Mouse (Mus musculus) embryonic facial prominence, embryonic 14.5 days (tissue): Measurements from ENCODE around the gene Plekhj1. TPM values are rescaled to one million over a fixed set of nuclear protein-coding genes. Genes with fewer than 3 reads are reported as not detected.

ENCODE experiments used
- ATAC-seq: fragments of 200-750 bp; cut with Nextera tagmentation; 2 replicates; pipeline ENCODE4 v1.8.0; 2017; ENCODE audit warnings: low read depth, moderate number of reproducible peaks, moderate TSS enrichment
- DNase-seq: peaks from one replicate; pipeline ENCODE4 v3.0.0-alpha.2; 2015; ENCODE audit warnings: low spot score
- H3K27ac ChIP-seq: fragments of 300-500 bp; sonication (generic); replicated peaks from 2 replicates; pipeline ENCODE4 v1.5.1; 2014; ENCODE audit warnings: low read depth, mild to moderate bottlenecking, low read length, moderate library complexity
- H3K27me3 ChIP-seq: fragments of 300-500 bp; sonication (generic); replicated peaks from 2 replicates; pipeline ENCODE4 v1.6.1; 2014; ENCODE audit warnings: low read length; ENCODE audit not compliant: control insufficient read depth, insufficient read depth
- H3K36me3 ChIP-seq: fragments of 300-500 bp; sonication (generic); 2 replicates; pipeline ENCODE4 v1.6.1; 2014; ENCODE audit warnings: low read length, mixed read lengths; ENCODE audit not compliant: control insufficient read depth, insufficient read depth
- H3K4me1 ChIP-seq: fragments of 300-500 bp; sonication (generic); 2 replicates; pipeline ENCODE4 v1.6.1; 2014; ENCODE audit warnings: antibody characterized with exemption, low read length; ENCODE audit not compliant: control insufficient read depth, insufficient read depth
- H3K4me2 ChIP-seq: fragments of 300-500 bp; sonication (generic); 2 replicates; pipeline ENCODE4 v1.6.1; 2014; ENCODE audit warnings: low read depth, mild to moderate bottlenecking, low read length, moderate library complexity, mixed read lengths
- H3K4me3 ChIP-seq: fragments of 300-500 bp; sonication (generic); 2 replicates; pipeline ENCODE4 v1.5.1; 2014; ENCODE audit warnings: low read depth, mild to moderate bottlenecking, low read length
- H3K9ac ChIP-seq: fragments of 300-500 bp; sonication (generic); 2 replicates; pipeline ENCODE4 v1.6.1; 2014; ENCODE audit warnings: low read depth, mild to moderate bottlenecking, low read length, moderate library complexity, mixed read lengths
- H3K9me3 ChIP-seq: fragments of 300-500 bp; sonication (generic); 2 replicates; pipeline ENCODE4 v1.6.1; 2016; ENCODE audit warnings: low read length; ENCODE audit not compliant: control insufficient read depth
- WGBS: fragments of 180-500 bp; shearing (Covaris S2); extraction: QIAGEN DNeasy Blood & Tissue Kit; methylation state at CpG from one replicate; pipeline ENCODE4 v1.1.7; 2014; 5-methylcytosine and 5-hydroxymethylcytosine counted together
- polyA plus RNA-seq: library from polyadenylated mRNA; unstranded; fragments of >200 nt; fragmentation: Nextera tagmentation; extraction: Ambion mirVana; gene quantifications from 2 replicates; pipeline ENCODE4 v1.2.1, GENCODE M21; 2014

The Plekhj1 gene
- polyA plus RNA-seq, 1 experiment from 2014 or later, result 102 TPM

GRCm38 (mm10) chr10:80766161-80766815, 32.1 kb downstream of the Plekhj1 start:
- H3K36me3 ChIP-seq, result peaks cover 59% of the 10 kb centered on the region
- no peak overlapping the region for H3K4me2 ChIP-seq
- no peak overlapping the region for H3K27ac ChIP-seq
- H3K27me3 ChIP-seq, result no peaks in the 10 kb centered on the region
- H3K4me1 ChIP-seq, result no peaks in the 10 kb centered on the region
- ATAC-seq (no peak), DNase-seq (no peak)
- 74% methylated on average over 10 of the region's 10 CpGs for WGBS
- H3K4me3 ChIP-seq, result no peak overlapping the region
- H3K9ac ChIP-seq, result no peak overlapping the region
- H3K9me3 ChIP-seq, result no peaks in the 10 kb centered on the region

DNA sequence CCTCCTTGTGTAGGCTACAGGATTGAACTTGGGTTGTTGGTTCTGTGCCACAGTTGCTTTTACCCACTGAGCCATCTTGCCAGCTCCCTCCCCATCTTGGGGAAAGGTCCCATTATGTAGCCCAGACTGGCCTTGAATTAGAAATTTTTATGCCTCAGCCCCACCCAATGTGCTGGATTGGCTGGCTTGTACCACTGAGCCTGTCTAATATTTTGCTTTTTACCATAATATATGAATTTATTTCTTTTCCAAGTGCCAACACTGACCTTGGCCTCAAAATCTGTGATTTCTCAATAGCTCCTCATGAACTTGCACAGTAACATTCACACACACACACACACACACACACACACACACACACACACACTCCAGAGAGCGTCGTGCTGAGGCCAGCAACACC, 32.7 kb downstream of the Plekhj1 start:
- no peak overlapping the region for H3K9ac ChIP-seq
- H3K4me3 ChIP-seq, result no peak overlapping the region
- H3K27me3 ChIP-seq, result no peaks in the 10 kb centered on the region
- no peak overlapping the region for H3K4me2 ChIP-seq
- no peak overlapping the region for H3K27ac ChIP-seq
- DNase-seq (no peak), ATAC-seq (no peak)
- peaks cover 54% of the 10 kb centered on the region for H3K36me3 ChIP-seq
- H3K9me3 ChIP-seq, result no peaks in the 10 kb centered on the region
- 78% methylated on average over 2 of the region's 2 CpGs for WGBS
- no peaks in the 10 kb centered on the region for H3K4me1 ChIP-seq

DNA sequence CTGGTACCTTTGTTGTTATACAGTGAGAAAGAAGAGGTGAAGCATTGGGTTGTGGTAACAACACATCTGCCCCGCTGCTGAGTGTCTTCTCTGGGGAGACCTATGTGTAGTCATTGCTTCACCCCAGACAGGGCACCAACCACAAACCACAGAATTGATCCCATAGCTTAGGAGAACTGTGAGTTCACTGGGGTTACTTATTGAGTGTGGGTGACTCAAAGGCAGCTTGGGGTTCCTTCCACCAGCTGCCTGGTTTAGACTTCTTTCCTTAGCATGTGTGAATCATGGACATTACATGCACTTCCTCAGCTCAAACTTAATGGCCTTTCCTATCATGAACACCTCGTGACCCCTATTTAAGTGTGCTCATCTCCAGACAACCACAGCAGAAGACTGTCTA, 34.9 kb downstream of the Plekhj1 start:
- Histone ChIP-seq H3K27ac (no peak overlapping the region), H3K36me3 (peaks cover 36% of the 10 kb centered on the region), H3K4me2 (no peak overlapping the region), H3K4me3 (no peak overlapping the region), H3K9ac (no peak overlapping the region), H3K4me1 (no peaks in the 10 kb centered on the region), H3K9me3 (no peaks in the 10 kb centered on the region), H3K27me3 (no peaks in the 10 kb centered on the region)
- DNase-seq, result no peak
- ATAC-seq, result no peak
- 93% methylated on average over 2 of the region's 2 CpGs for WGBS

DNA sequence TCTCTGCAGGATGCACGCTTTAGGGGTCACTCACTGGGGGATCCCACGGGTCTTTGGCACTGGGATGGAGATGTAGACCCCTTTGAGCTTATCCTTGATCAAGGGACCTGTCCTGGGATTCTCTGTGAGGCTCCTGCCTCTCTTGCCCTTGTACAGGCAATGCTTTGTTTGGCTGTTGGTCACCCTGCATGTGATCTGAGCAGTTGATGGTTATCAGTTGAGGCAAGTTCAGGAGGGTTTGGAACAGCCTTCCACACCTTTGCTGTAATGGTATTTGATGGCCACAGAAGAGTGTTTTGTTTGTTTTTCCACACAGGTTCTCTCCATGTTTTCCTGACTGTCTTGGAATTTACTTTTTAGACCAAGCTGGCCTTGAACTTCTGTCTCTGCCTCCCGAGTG, 36.6 kb downstream of the Plekhj1 start:
- DNase-seq (no peak), ATAC-seq (no peak)
- no peak overlapping the region for H3K9ac ChIP-seq
- no peak overlapping the region for H3K27ac ChIP-seq
- H3K27me3 ChIP-seq, result no peaks in the 10 kb centered on the region
- H3K36me3 ChIP-seq, result peaks cover 19% of the 10 kb centered on the region; the same call in 1 of the 2 replicates
- H3K4me2 ChIP-seq, result no peak overlapping the region
- 66% methylated on average over 3 of the region's 3 CpGs for WGBS
- no peaks in the 10 kb centered on the region for H3K9me3 ChIP-seq
- no peak overlapping the region for H3K4me3 ChIP-seq
- peaks cover 9% of the 10 kb centered on the region for H3K4me1 ChIP-seq

DNA sequence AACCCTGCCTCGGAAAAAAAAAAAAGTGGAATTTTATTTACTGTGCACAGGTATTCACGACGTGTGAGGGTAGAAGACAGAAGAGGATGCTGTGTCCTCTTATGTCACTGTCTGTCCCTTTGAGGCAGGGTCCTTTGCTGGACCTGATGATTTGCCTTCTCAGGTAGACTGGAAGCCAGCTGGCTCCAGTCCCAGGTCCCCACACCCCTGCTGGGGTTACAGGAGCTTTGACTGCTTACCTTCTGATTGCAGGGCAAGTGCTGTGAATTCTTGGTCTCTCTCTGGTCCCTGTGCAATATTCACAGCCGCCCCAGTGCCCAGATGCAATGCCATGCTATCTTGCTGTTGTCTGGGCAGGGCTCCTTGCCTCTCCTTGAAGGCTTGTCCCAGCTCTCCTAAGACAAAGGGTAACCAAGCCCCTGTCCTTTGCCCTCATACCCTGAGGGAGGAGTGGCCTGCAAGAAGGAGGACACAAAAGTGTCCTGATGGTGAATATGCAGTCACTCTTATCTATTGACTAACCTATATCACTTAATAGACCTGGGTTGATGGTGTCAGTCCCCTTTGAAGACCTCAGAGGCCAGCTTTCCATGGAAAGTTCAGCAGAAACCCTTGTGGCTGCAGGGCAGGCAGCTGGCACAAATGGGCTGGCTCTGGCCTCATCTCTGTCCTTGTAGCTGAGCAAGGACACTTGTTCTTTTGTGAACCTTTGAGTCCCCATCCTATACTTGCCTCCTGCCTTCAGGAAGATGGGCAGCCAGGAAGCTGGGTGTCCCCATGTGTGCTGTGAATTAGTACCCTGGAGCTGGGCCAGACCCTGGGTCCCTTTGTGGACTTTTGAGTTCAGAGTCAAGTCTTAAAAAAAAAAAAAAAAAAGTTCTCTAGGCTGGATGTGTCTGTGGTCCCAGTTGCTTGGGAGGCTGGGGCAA, 37.6 kb downstream of the Plekhj1 start:
- ATAC-seq, result no peak
- Histone ChIP-seq H3K4me2 (no peak overlapping the region), H3K9me3 (no peaks in the 10 kb centered on the region), H3K27ac (no peak overlapping the region), H3K27me3 (no peaks in the 10 kb centered on the region), H3K4me3 (no peak overlapping the region), H3K9ac (no peak overlapping the region), H3K36me3 (peaks cover 9% of the 10 kb centered on the region; the same call in 1 of the 2 replicates), H3K4me1 (peaks cover 19% of the 10 kb centered on the region)
- DNase-seq, result no peak
- 89% methylated on average over 4 of the region's 4 CpGs for WGBS

DNA sequence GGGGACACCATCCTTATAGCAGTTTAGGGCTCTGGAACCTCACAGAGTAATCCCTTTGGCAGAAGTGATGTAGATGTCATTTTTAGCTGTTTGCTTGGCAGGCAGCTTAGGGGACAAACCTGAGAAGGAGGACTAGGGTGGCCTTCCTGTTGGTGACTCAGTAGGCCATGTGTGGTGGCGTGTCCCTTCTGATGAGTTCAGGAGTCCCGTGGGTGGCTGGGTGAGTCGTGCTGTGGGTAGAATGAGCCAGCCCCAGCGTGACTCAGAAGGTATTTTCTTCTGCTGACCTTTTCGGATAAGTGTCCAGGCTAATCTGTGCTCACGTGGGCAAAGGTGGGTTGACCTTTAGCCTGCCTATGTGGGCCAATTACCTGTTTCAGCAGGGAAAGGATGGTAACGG, 39.8 kb downstream of the Plekhj1 start:
- H3K4me3 ChIP-seq, result no peak overlapping the region
- no peak for DNase-seq

DNA sequence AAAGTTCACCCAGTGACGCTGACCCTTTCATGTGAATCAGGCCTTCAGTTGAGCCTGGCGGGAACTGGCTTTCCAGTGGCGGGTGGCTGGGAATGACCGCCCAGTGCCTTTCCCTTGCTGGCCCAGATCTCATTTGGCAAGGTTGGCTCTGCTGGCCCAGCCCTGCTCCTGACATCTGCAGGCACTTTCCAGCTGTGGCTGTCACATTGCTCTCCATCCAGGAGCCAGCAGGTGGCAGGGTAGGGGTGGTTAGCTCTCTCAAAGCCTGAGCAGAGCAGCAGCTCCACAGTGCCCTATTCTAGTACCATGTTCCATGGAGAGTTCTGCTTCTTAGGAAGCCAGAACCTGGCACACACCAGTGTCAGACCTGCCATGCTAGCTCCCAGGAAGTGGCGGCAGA, 40.7 kb downstream of the Plekhj1 start:
- Histone ChIP-seq H3K9ac (no peak overlapping the region; the same call in 1 of the 2 replicates), H3K4me1 (peaks cover 19% of the 10 kb centered on the region), H3K27me3 (no peaks in the 10 kb centered on the region), H3K9me3 (no peaks in the 10 kb centered on the region), H3K36me3 (no peaks in the 10 kb centered on the region), H3K27ac (no peak overlapping the region; the same call in 1 of the 2 replicates), H3K4me2 (peak overlapping the region; percentile 83), H3K4me3 (no peak overlapping the region)
- WGBS, result 40% methylated on average over 5 of the region's 5 CpGs
- no peak for ATAC-seq
- DNase-seq, result peak; percentile 73

More for the DNA sequence above, 39.8 kb downstream of the Plekhj1 start:
- Histone ChIP-seq H3K36me3 (no peaks in the 10 kb centered on the region), H3K4me1 (peaks cover 19% of the 10 kb centered on the region), H3K27me3 (no peaks in the 10 kb centered on the region), H3K9me3 (no peaks in the 10 kb centered on the region), H3K27ac (no peak overlapping the region), H3K9ac (no peak overlapping the region), H3K4me2 (no peak overlapping the region)
- WGBS, result 67% methylated on average over 7 of the region's 7 CpGs
- no peak for ATAC-seq

DNA sequence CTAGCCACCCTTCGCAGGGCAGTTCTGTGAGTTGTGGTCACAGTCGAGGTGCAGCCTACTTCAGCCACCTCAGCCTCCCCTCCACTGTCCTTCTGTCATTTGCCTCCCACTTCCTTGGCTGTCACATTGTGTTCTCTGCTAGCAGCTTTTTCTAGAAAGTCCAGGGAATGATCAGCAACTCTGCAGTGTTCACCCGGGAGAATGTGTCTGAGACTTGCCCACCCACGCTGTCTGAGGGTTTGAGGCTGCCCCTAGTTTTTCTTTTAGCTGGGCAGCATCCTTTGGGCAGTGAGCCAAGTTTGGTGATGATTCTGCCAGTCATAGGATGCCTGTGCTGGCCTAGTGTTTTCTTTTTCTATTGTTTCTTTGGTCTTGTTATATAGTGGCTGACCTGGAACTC, 41.5 kb downstream of the Plekhj1 start:
- DNase-seq, result no peak
- no peaks in the 10 kb centered on the region for H3K27me3 ChIP-seq
- no peaks in the 10 kb centered on the region for H3K9me3 ChIP-seq
- peak overlapping the region; percentile 93 for H3K9ac ChIP-seq
- ATAC-seq, result no peak
- H3K4me3 ChIP-seq, result peak overlapping the region; percentile 86; the same call in 1 of the 2 replicates
- no peaks in the 10 kb centered on the region for H3K36me3 ChIP-seq
- H3K4me2 ChIP-seq, result peak overlapping the region; percentile 83
- H3K4me1 ChIP-seq, result peaks cover 26% of the 10 kb centered on the region
- H3K27ac ChIP-seq, result no peak overlapping the region
- 69% methylated on average over 4 of the region's 4 CpGs for WGBS
